Mouse (Mus musculus): ENCODE data around the gene Pigm.

DNA sequence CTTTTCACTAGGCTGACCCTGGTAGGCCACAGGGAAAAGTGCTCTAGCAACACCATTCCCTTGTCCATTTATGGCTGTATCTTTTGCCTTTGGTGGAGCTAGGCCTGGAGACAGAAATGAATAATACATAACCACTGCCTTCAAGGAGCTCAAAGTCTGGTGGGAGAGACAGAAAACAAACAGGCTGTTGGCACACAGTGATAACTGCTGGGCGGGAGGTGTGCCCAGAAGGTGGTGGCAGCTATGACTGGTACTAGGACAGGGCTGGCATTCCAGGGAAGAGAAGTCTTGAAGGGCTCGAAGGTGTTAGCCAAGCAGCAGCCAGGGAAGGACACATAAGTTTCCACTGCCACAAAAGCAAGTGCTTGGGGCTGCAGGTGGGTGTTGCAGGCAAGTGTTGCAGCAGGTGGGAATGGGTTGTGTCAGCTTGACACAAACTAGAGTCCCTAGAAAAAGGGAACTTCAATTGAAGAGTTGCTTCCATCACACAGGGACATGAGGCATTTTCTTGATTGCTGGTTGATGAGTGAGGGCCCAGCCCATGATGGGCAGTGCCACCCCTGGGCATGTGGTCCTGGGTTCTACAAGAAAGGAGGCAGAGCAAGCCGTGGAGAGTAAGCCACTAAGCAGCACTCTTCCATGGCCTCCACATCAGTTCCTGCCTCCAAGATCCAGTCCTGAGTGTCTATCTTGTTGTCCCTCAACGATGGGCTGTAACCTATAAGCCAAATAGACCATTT, 37.3 kb downstream of the Pigm start:
- TF ChIP-seq POU5F1 (IDR thresholded peaks at IDR 0.05; ENCODE audit: borderline replicate concordance, low read length) (no peak), CTCF (conservative IDR thresholded peaks at IDR 0.05; ENCODE audit: low read length) (no peak)
